In genomic region chr17:26917560-26917959, GRCm38 (mm10) we compare ENCODE assay signal across 7 mouse cellular contexts. TPM values are rescaled to one million over a fixed set of nuclear protein-coding genes. Genes with fewer than 3 reads are reported as not detected.
DNase-seq lines count a peak whose midpoint lies in the region; ATAC-seq and TF ChIP-seq lines count a peak whose summit lies in the region.
"Not testable (repeated sequence)": the region's sequence is repeated elsewhere in the genome, so short reads cannot be mapped to it uniquely, and the experiment has no call there.

No protein-coding gene starts in this region.

- TF ChIP-seq POLR2A in cerebellum, adult 2 months (IDR thresholded peaks at IDR 0.05; ENCODE audit: borderline replicate concordance, insufficient read depth, low read length): not testable (repeated sequence)

- peak; percentile 10; the same call in 1 of the 2 replicates for ATAC-seq in erythroid progenitor cell, adult 5-6 weeks (replicated peaks; ENCODE audit: low FRiP score, poor library complexity, severe bottlenecking)
- not testable (repeated sequence) for ATAC-seq in heart, embryonic 12.5 days (ENCODE audit: insufficient number of reproducible peaks, low FRiP score); intestine, embryonic 14.5 days (replicated peaks; ENCODE audit: low FRiP score, low TSS enrichment, low read depth); limb, embryonic 13.5 days (ENCODE audit: low FRiP score, low read depth); lung, embryonic 16.5 days (ENCODE audit: low read depth); neural tube, embryonic 12.5 days (ENCODE audit: low FRiP score, low read depth)

- DNase-seq in cerebellum, adult 2 months; intestine, embryonic 14.5 days (ENCODE audit: low spot score): not testable (repeated sequence)

- not testable (repeated sequence) for H3K27me3 ChIP-seq in cerebellum, adult 2 months (ENCODE audit: control insufficient read depth, insufficient read depth, low read length); heart, embryonic 12.5 days (replicated peaks); intestine, embryonic 14.5 days (replicated peaks; ENCODE audit: control insufficient read depth, insufficient read depth, low read length); limb, embryonic 13.5 days; lung, embryonic 16.5 days (ENCODE audit: control insufficient read depth, insufficient read depth, low read depth, low read length); neural tube, embryonic 12.5 days (replicated peaks)

- H3K36me3 ChIP-seq in heart, embryonic 12.5 days: peaks cover 11% of the 10 kb centered on the region
- H3K36me3 ChIP-seq in intestine, embryonic 14.5 days (ENCODE audit: control insufficient read depth, insufficient read depth, low read length): peaks cover 12% of the 10 kb centered on the region
- peaks cover 13% of the 10 kb centered on the region for H3K36me3 ChIP-seq in limb, embryonic 13.5 days
- not testable (repeated sequence) for H3K36me3 ChIP-seq in lung, embryonic 16.5 days (ENCODE audit: control insufficient read depth, insufficient read depth, low read length); neural tube, embryonic 12.5 days

- not testable (repeated sequence) for TF ChIP-seq CTCF in cerebellum, adult 2 months (IDR thresholded peaks at IDR 0.05; ENCODE audit: borderline replicate concordance, insufficient read depth, low read depth, low read length)

- H3K4me3 ChIP-seq in cerebellum, adult 2 months (replicated peaks; ENCODE audit: insufficient read depth, low read depth, low read length): peak overlapping the region; percentile 81
- peak overlapping the region; percentile 76 for H3K4me3 ChIP-seq in heart, embryonic 12.5 days
- peak overlapping the region; percentile 59 for H3K4me3 ChIP-seq in intestine, embryonic 14.5 days (ENCODE audit: low read depth, low read length)
- H3K4me3 ChIP-seq in limb, embryonic 13.5 days: peak overlapping the region; percentile 74
- peak overlapping the region; percentile 77 for H3K4me3 ChIP-seq in lung, embryonic 16.5 days (ENCODE audit: low read length)
- peak overlapping the region; percentile 67 for H3K4me3 ChIP-seq in neural tube, embryonic 12.5 days

- WGBS in cerebellum, adult 2 months: 4% methylated on average over 12 of the region's 12 CpGs
- WGBS in heart, embryonic 12.5 days: 2% methylated on average over 12 of the region's 12 CpGs
- under 1% methylated on average over 12 of the region's 12 CpGs for WGBS in intestine, embryonic 14.5 days
- 2% methylated on average over 12 of the region's 12 CpGs for WGBS in limb, embryonic 13.5 days
- 0% methylated on average over 12 of the region's 12 CpGs for WGBS in lung, embryonic 16.5 days
- 0% methylated on average over 12 of the region's 12 CpGs for WGBS in neural tube, embryonic 12.5 days

- H3K27ac ChIP-seq in cerebellum, adult 2 months (ENCODE audit: insufficient read depth, low read length); intestine, embryonic 14.5 days (ENCODE audit: low read depth); limb, embryonic 13.5 days; lung, embryonic 16.5 days (ENCODE audit: low read length); neural tube, embryonic 12.5 days: not testable (repeated sequence)
- H3K27ac ChIP-seq in heart, embryonic 12.5 days (ENCODE audit: poor library complexity, severe bottlenecking): peak overlapping the region; percentile 81

- H3K4me1 ChIP-seq in cerebellum, adult 2 months (ENCODE audit: control insufficient read depth, insufficient read depth, low read length); intestine, embryonic 14.5 days (replicated peaks; ENCODE audit: control insufficient read depth, insufficient read depth, low read length); lung, embryonic 16.5 days (replicated peaks; ENCODE audit: control insufficient read depth, insufficient read depth, low read length): not testable (repeated sequence)
- peaks cover 14% of the 10 kb centered on the region; the same call in 1 of the 2 replicates for H3K4me1 ChIP-seq in heart, embryonic 12.5 days (replicated peaks)
- peaks cover 11% of the 10 kb centered on the region for H3K4me1 ChIP-seq in limb, embryonic 13.5 days
- H3K4me1 ChIP-seq in neural tube, embryonic 12.5 days: peaks cover 11% of the 10 kb centered on the region; the same call in 1 of the 2 replicates

- not testable (repeated sequence) for H3K9me3 ChIP-seq in heart, embryonic 12.5 days (replicated peaks); intestine, embryonic 14.5 days (ENCODE audit: control insufficient read depth, low read length); limb, embryonic 13.5 days; lung, embryonic 16.5 days (ENCODE audit: control insufficient read depth, low read length); neural tube, embryonic 12.5 days

- peak overlapping the region; percentile 81 for H3K9ac ChIP-seq in heart, embryonic 12.5 days
- peak overlapping the region; percentile 61 for H3K9ac ChIP-seq in intestine, embryonic 14.5 days (ENCODE audit: low read length)
- peak overlapping the region; percentile 76 for H3K9ac ChIP-seq in limb, embryonic 13.5 days
- peak overlapping the region; percentile 75 for H3K9ac ChIP-seq in lung, embryonic 16.5 days (ENCODE audit: low read length)
- peak overlapping the region; percentile 63 for H3K9ac ChIP-seq in neural tube, embryonic 12.5 days

- peak overlapping the region; percentile 73 for H3K4me2 ChIP-seq in heart, embryonic 12.5 days
- peak overlapping the region; percentile 62 for H3K4me2 ChIP-seq in intestine, embryonic 14.5 days (ENCODE audit: low read length)
- peak overlapping the region; percentile 72 for H3K4me2 ChIP-seq in limb, embryonic 13.5 days (replicated peaks)
- H3K4me2 ChIP-seq in lung, embryonic 16.5 days (ENCODE audit: low read depth, low read length): peak overlapping the region; percentile 60
- peak overlapping the region; percentile 74 for H3K4me2 ChIP-seq in neural tube, embryonic 12.5 days (replicated peaks)

RNA-seq across cellular contexts. Expression of gene Kifc5b, which starts 0.7 kb away (rescaled TPM):
- polyA plus RNA-seq in cerebellum, adult 2 months (2012; rRNA removed): 5.9 and 6.6 TPM in 2 replicates
- total RNA-seq in erythroid progenitor cell, adult 5-6 weeks (2015; ENCODE audit: low replicate concordance): 34.8 and 41.4 TPM in 2 replicates
- total RNA-seq in erythroid progenitor cell, adult 5-6 weeks (2017; ENCODE audit: low replicate concordance): 197 and 257 TPM in 2 replicates
- polyA plus RNA-seq in heart, embryonic 12.5 days (2016; fragmentation: Nextera tagmentation; extraction: Ambion mirVana): 5.2 and 5.7 TPM in 2 replicates
- polyA plus RNA-seq in intestine, embryonic 14.5 days (2014; fragmentation: Nextera tagmentation; extraction: Ambion mirVana): 5.2 and 8.1 TPM in 2 replicates
- 9.0 and 9.6 TPM in 2 replicates for polyA plus RNA-seq in limb, embryonic 13.5 days (2015; fragmentation: Nextera tagmentation; extraction: Ambion mirVana)
- 9.0 and 12.9 TPM in 2 replicates for polyA plus RNA-seq in lung, embryonic 16.5 days (2015; fragmentation: Nextera tagmentation; extraction: Ambion mirVana)
- polyA plus RNA-seq in neural tube, embryonic 12.5 days (2016; fragmentation: Nextera tagmentation; extraction: Ambion mirVana): 6.0 and 7.0 TPM in 2 replicates

RNA-seq across cellular contexts. Expression of gene Phf1, which starts 15.3 kb away (rescaled TPM):
- polyA plus RNA-seq in cerebellum, adult 2 months (2012; rRNA removed): 57.8 and 60.8 TPM in 2 replicates
- total RNA-seq in erythroid progenitor cell, adult 5-6 weeks (2015; ENCODE audit: low replicate concordance): 23.1 and 29.6 TPM in 2 replicates
- 19.4 and 34.5 TPM in 2 replicates for total RNA-seq in erythroid progenitor cell, adult 5-6 weeks (2017; ENCODE audit: low replicate concordance)
- 9.0 and 9.4 TPM in 2 replicates for polyA plus RNA-seq in heart, embryonic 12.5 days (2016; fragmentation: Nextera tagmentation; extraction: Ambion mirVana)
- 6.0 and 6.4 TPM in 2 replicates for polyA plus RNA-seq in intestine, embryonic 14.5 days (2014; fragmentation: Nextera tagmentation; extraction: Ambion mirVana)
- polyA plus RNA-seq in limb, embryonic 13.5 days (2015; fragmentation: Nextera tagmentation; extraction: Ambion mirVana): 15.0 and 15.6 TPM in 2 replicates
- polyA plus RNA-seq in lung, embryonic 16.5 days (2015; fragmentation: Nextera tagmentation; extraction: Ambion mirVana): 9.7 and 10.0 TPM in 2 replicates
- 14.5 and 15.9 TPM in 2 replicates for polyA plus RNA-seq in neural tube, embryonic 12.5 days (2016; fragmentation: Nextera tagmentation; extraction: Ambion mirVana)

RNA-seq across cellular contexts. Expression of gene Cuta, which starts 21.8 kb away (rescaled TPM):
- polyA plus RNA-seq in cerebellum, adult 2 months (2012; rRNA removed): 176 and 187 TPM in 2 replicates
- total RNA-seq in erythroid progenitor cell, adult 5-6 weeks (2015; ENCODE audit: low replicate concordance): 54.9 and 88.3 TPM in 2 replicates
- total RNA-seq in erythroid progenitor cell, adult 5-6 weeks (2017; ENCODE audit: low replicate concordance): 8.2 and 9.3 TPM in 2 replicates
- polyA plus RNA-seq in heart, embryonic 12.5 days (2016; fragmentation: Nextera tagmentation; extraction: Ambion mirVana): 148 and 155 TPM in 2 replicates
- 195 and 197 TPM in 2 replicates for polyA plus RNA-seq in intestine, embryonic 14.5 days (2014; fragmentation: Nextera tagmentation; extraction: Ambion mirVana)
- polyA plus RNA-seq in limb, embryonic 13.5 days (2015; fragmentation: Nextera tagmentation; extraction: Ambion mirVana): 170 and 176 TPM in 2 replicates
- polyA plus RNA-seq in lung, embryonic 16.5 days (2015; fragmentation: Nextera tagmentation; extraction: Ambion mirVana): 194 and 199 TPM in 2 replicates
- polyA plus RNA-seq in neural tube, embryonic 12.5 days (2016; fragmentation: Nextera tagmentation; extraction: Ambion mirVana): 151 and 153 TPM in 2 replicates

RNA-seq across cellular contexts. Expression of gene Syngap1, which starts 23.5 kb away (rescaled TPM):
- 55.9 and 62.5 TPM in 2 replicates for polyA plus RNA-seq in cerebellum, adult 2 months (2012; rRNA removed)
- total RNA-seq in erythroid progenitor cell, adult 5-6 weeks (2015; ENCODE audit: low replicate concordance): 3.8 and 4.3 TPM in 2 replicates
- total RNA-seq in erythroid progenitor cell, adult 5-6 weeks (2017; ENCODE audit: low replicate concordance): 11.7 and 14.4 TPM in 2 replicates
- polyA plus RNA-seq in heart, embryonic 12.5 days (2016; fragmentation: Nextera tagmentation; extraction: Ambion mirVana): 1.2 and 2.2 TPM in 2 replicates
- 2.2 and 2.4 TPM in 2 replicates for polyA plus RNA-seq in intestine, embryonic 14.5 days (2014; fragmentation: Nextera tagmentation; extraction: Ambion mirVana)
- 3.6 and 4.4 TPM in 2 replicates for polyA plus RNA-seq in limb, embryonic 13.5 days (2015; fragmentation: Nextera tagmentation; extraction: Ambion mirVana)
- 0.90 and 1.9 TPM in 2 replicates for polyA plus RNA-seq in lung, embryonic 16.5 days (2015; fragmentation: Nextera tagmentation; extraction: Ambion mirVana)
- polyA plus RNA-seq in neural tube, embryonic 12.5 days (2016; fragmentation: Nextera tagmentation; extraction: Ambion mirVana): 2.6 and 3.5 TPM in 2 replicates

RNA-seq across cellular contexts. Expression of gene Zbtb9, which starts 55.4 kb away (rescaled TPM):
- polyA plus RNA-seq in cerebellum, adult 2 months (2012; rRNA removed): 13.9 and 14.7 TPM in 2 replicates
- 1.4 TPM in 1 of 2 replicates, not detected in the other for total RNA-seq in erythroid progenitor cell, adult 5-6 weeks (2015; ENCODE audit: low replicate concordance)
- 7.1 and 8.1 TPM in 2 replicates for total RNA-seq in erythroid progenitor cell, adult 5-6 weeks (2017; ENCODE audit: low replicate concordance)
- 10.3 and 10.7 TPM in 2 replicates for polyA plus RNA-seq in heart, embryonic 12.5 days (2016; fragmentation: Nextera tagmentation; extraction: Ambion mirVana)
- polyA plus RNA-seq in intestine, embryonic 14.5 days (2014; fragmentation: Nextera tagmentation; extraction: Ambion mirVana): 9.8 and 12.8 TPM in 2 replicates
- polyA plus RNA-seq in limb, embryonic 13.5 days (2015; fragmentation: Nextera tagmentation; extraction: Ambion mirVana): 15.5 and 16.7 TPM in 2 replicates
- 16.5 and 17.1 TPM in 2 replicates for polyA plus RNA-seq in lung, embryonic 16.5 days (2015; fragmentation: Nextera tagmentation; extraction: Ambion mirVana)
- polyA plus RNA-seq in neural tube, embryonic 12.5 days (2016; fragmentation: Nextera tagmentation; extraction: Ambion mirVana): 17.6 and 19.4 TPM in 2 replicates
